Mouse (Mus musculus) C2C12 (cell line): ENCODE measurements around the gene Dcaf12.

Experiments
- CEBPB ChIP-seq: IDR thresholded peaks from one replicate; pipeline ENCODE4 v1.6.1; 2011; ENCODE audit warnings: low read depth, mild to moderate bottlenecking, control low read depth, moderate library complexity
- CTCF ChIP-seq: IDR thresholded peaks from one replicate; pipeline ENCODE4 v1.5.1; 2011; ENCODE audit not compliant: control insufficient read depth, insufficient read depth, insufficient read length
- MYOD1 ChIP-seq: IDR thresholded peaks from one replicate; pipeline ENCODE4 v1.6.1; 2011; ENCODE audit warnings: low read depth; ENCODE audit not compliant: control insufficient read depth, insufficient read length

DNA sequence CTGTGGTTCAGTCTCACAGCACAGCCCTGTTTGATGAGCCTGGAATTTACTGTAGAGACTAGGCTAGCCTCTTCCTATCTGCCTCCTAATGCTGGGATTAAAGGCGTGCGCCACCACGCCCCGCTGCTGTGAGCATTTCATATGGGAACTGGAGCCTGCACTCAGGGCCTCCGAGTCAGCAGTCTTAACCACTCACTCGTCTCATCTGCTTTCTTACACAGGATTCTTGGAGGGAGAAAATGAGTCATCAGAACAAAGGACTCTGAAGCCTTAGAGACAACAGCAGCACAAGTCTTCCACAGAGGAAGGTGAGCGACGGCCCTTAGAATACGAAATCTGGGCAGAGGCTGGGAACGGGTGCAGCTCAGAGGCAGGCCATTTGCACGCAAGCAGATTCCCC is 19.2 kb downstream of the Dcaf12 start:
- TF ChIP-seq CTCF = no peak
- no peak for TF ChIP-seq CEBPB
- no peak for TF ChIP-seq MYOD1
